Mouse (Mus musculus): Measurements from ENCODE around the gene Cyp26b1. TPM values are rescaled to one million over a fixed set of nuclear protein-coding genes. Genes with fewer than 3 reads are reported as not detected.

The Cyp26b1 gene
- polyA plus RNA-seq (2015; fragmentation: Nextera tagmentation; extraction: Ambion mirVana): 16.0 and 17.2 TPM in 2 replicates

DNA sequence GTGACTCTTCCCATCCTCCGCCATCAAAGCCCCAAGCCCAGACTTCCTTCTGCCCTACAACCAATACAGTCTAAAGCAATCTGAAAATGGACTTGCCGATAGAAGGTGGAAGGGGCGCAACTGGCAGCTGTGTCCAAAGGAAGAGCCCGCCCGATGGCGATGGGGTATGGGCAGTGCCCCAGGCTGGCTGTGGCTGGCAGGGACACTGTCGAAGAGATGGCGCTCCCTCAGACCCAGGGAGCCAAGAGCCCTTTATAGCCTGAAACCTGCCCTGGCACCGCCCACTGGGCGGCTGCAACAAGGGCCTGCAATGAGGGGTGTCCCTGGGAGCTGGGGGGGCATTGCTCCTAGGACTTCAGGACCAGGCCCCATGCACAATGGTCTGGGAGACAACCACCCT, at the start of gene Cyp26b1:
TSS of gene Cyp26b1 (minus strand) at position 216 of the 400 bp plus-strand sequence.
- 78% methylated on average over 10 of the region's 10 CpGs for WGBS
- no peaks in the 10 kb centered on the region for H3K9me3 ChIP-seq
- no peaks in the 10 kb centered on the region for H3K36me3 ChIP-seq
- H3K27ac ChIP-seq: no peak within 1 kb of the TSS
- ATAC-seq (ENCODE audit: insufficient number of reproducible peaks, low FRiP score, low TSS enrichment, low read depth): no peak
- peaks cover 17% of the 10 kb centered on the region for H3K4me1 ChIP-seq
- H3K4me3 ChIP-seq: no peak within 1 kb of the TSS
- no peak within 1 kb of the TSS for H3K4me2 ChIP-seq
- no peak within 1 kb of the TSS for H3K9ac ChIP-seq
- H3K27me3 ChIP-seq: peaks cover 21% of the 10 kb centered on the region

- H3K27me3 ChIP-seq: no peaks in the 10 kb centered on the region
- H3K27ac ChIP-seq: no peak overlapping the region
- no peaks in the 10 kb centered on the region for H3K36me3 ChIP-seq
- no peak for ATAC-seq (ENCODE audit: insufficient number of reproducible peaks, low FRiP score, low TSS enrichment, low read depth)
- no peak overlapping the region for H3K9ac ChIP-seq
- H3K9me3 ChIP-seq: no peaks in the 10 kb centered on the region
- H3K4me1 ChIP-seq: no peaks in the 10 kb centered on the region
- no peak overlapping the region for H3K4me2 ChIP-seq
- no peak overlapping the region for H3K4me3 ChIP-seq
- 55% methylated on average over 4 of the region's 4 CpGs for WGBS
Measured at GRCm38 (mm10) chr6:84641062-84641431, 47.3 kb upstream of the Cyp26b1 start.

- Histone ChIP-seq H3K36me3 (no peaks in the 10 kb centered on the region), H3K27me3 (no peaks in the 10 kb centered on the region), H3K4me2 (no peak overlapping the region), H3K4me1 (no peaks in the 10 kb centered on the region), H3K27ac (no peak overlapping the region), H3K4me3 (no peak overlapping the region), H3K9me3 (no peaks in the 10 kb centered on the region), H3K9ac (no peak overlapping the region)
- ATAC-seq (ENCODE audit: insufficient number of reproducible peaks, low FRiP score, low TSS enrichment, low read depth): no peak
- 48% methylated on average over 9 of the region's 9 CpGs for WGBS
Measured at GRCm38 (mm10) chr6:84640324-84641061, 46.8 kb upstream of the Cyp26b1 start.

DNA sequence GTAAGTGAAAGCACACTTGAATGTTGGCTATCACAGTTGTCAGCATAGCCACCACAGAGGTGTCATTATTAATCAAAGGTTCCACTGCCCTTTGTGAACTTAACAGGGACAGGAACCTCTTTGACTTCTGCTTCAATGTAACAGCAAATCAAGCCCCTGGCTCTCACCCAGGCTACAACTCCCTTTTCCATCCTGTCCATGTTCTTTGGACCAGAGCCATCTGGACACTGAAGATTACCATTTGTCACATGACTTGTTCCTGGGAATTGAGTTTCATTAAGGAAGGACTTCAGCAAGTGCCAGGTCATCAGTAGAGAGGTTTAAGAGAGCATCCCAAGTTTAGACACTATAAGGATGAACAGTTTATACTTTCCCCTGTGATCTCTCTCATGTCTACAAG, 44.5 kb upstream of the Cyp26b1 start:
- Histone ChIP-seq H3K27me3 (no peaks in the 10 kb centered on the region), H3K4me3 (no peak overlapping the region), H3K27ac (no peak overlapping the region), H3K4me2 (no peak overlapping the region), H3K9ac (no peak overlapping the region), H3K9me3 (no peaks in the 10 kb centered on the region), H3K4me1 (no peaks in the 10 kb centered on the region), H3K36me3 (no peaks in the 10 kb centered on the region)
- no peak for ATAC-seq (ENCODE audit: insufficient number of reproducible peaks, low FRiP score, low TSS enrichment, low read depth)

DNA sequence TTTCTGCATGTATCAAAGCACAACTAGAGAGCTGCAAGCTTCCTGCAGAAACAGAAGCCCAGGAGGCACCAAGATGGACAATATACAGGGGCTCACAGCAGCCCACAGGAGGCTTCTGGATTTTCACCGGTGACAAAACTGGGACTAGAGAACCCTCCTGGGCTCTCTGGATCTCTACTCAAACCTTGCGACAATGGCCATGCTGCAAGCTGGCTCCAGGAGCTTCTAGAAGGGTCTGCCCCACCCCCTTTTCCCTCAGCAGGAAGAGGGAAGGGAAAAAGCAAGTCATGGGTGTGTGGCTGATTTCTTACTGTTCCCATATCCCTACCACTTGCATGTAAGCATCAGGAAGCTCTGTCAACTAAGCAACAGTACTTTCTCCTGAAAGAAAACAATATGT, 37.9 kb upstream of the Cyp26b1 start:
- ATAC-seq (ENCODE audit: insufficient number of reproducible peaks, low FRiP score, low TSS enrichment, low read depth): no peak
- WGBS: 92% methylated on average over 2 of the region's 2 CpGs

DNA sequence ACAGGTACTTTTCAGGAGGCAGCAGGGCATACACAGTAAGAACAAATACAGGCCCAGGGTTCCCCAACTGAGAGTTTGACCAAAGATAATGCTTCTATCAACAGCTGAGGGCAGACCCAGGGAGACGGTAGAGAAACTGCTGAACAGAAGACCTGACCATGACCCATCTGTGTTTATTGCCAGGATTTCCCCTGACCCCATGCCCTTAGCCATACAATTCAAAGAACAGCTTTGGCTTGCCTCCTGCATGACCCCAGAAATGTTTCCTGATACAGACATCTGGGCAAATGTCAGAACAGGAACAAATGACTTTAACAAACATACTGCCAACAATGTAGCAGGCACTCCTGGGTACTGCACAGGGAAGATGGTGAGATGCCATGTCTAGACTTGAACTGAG, 36.6 kb upstream of the Cyp26b1 start:
- Histone ChIP-seq H3K4me3 (no peak overlapping the region), H3K9me3 (no peaks in the 10 kb centered on the region), H3K4me2 (no peak overlapping the region), H3K4me1 (no peaks in the 10 kb centered on the region), H3K27ac (no peak overlapping the region), H3K9ac (no peak overlapping the region), H3K27me3 (no peaks in the 10 kb centered on the region), H3K36me3 (no peaks in the 10 kb centered on the region)
- WGBS: 16% methylated on average over 1 of the region's 1 CpGs
- ATAC-seq (ENCODE audit: insufficient number of reproducible peaks, low FRiP score, low TSS enrichment, low read depth): no peak

More for the DNA sequence above, 37.9 kb upstream of the Cyp26b1 start:
- Histone ChIP-seq H3K4me1 (no peaks in the 10 kb centered on the region), H3K4me3 (no peak overlapping the region), H3K9ac (no peak overlapping the region), H3K27me3 (no peaks in the 10 kb centered on the region), H3K4me2 (no peak overlapping the region), H3K9me3 (no peaks in the 10 kb centered on the region), H3K36me3 (no peaks in the 10 kb centered on the region), H3K27ac (no peak overlapping the region)

DNA sequence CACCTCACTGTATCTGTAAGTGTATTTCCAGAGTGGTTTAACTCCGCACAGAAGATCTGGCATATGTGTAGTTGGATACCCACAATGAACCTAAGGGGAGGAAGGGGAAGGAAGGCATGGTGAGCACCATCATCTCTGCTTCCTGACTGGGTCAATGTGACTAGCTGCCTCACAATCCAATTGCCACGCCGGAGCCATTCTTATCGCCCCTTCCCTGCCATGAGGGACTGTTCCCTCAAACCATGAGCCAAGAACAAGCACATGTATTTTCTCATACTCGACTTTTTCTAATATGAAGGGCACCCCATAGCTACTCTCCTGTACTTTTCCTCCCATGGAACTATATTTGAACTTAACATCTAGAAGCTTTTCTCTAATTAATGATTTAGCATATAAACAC, 35.1 kb upstream of the Cyp26b1 start:
- Histone ChIP-seq H3K9ac (no peak overlapping the region), H3K36me3 (no peaks in the 10 kb centered on the region), H3K27me3 (no peaks in the 10 kb centered on the region), H3K4me1 (no peaks in the 10 kb centered on the region), H3K27ac (no peak overlapping the region), H3K4me2 (no peak overlapping the region), H3K9me3 (no peaks in the 10 kb centered on the region), H3K4me3 (no peak overlapping the region)
- ATAC-seq (ENCODE audit: insufficient number of reproducible peaks, low FRiP score, low TSS enrichment, low read depth): no peak
- WGBS: 88% methylated on average over 5 of the region's 5 CpGs

- WGBS: 84% methylated on average over 2 of the region's 2 CpGs
- no peak for ATAC-seq (ENCODE audit: insufficient number of reproducible peaks, low FRiP score, low TSS enrichment, low read depth)
- Histone ChIP-seq H3K27ac (no peak overlapping the region), H3K4me3 (no peak overlapping the region), H3K36me3 (0 out of 2 replicates have a peak, but pooled peaks cover 5% of the 10 kb centered on the region), H3K4me2 (no peak overlapping the region), H3K4me1 (no peaks in the 10 kb centered on the region), H3K9ac (no peak overlapping the region), H3K9me3 (no peaks in the 10 kb centered on the region), H3K27me3 (no peaks in the 10 kb centered on the region)
Measured at GRCm38 (mm10) chr6:84626398-84626797, 32.7 kb upstream of the Cyp26b1 start.

DNA sequence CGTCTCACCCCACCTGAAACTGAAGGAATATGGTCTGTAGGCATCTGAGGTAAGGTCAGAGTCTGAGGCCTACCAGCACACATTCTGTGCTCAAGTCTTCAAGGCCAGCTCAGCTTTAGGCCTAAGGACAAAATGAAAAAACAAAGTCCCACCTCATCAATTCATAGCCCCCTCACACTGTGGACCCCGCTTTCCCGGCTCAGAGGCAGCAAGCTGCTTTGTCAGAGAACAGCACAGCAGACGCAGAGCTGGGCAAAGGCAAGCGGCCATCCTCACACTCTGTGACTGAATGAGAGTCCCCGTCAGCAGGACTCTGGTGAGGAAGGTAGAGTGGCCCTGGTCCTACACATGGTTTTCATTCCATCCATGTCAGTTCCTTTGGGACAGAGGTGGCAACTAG, 25.5 kb upstream of the Cyp26b1 start:
- Histone ChIP-seq H3K4me3 (no peak overlapping the region), H3K9me3 (no peaks in the 10 kb centered on the region), H3K27ac (no peak overlapping the region), H3K9ac (no peak overlapping the region), H3K4me2 (no peak overlapping the region), H3K36me3 (peaks cover 35% of the 10 kb centered on the region), H3K27me3 (no peaks in the 10 kb centered on the region), H3K4me1 (no peaks in the 10 kb centered on the region)
- ATAC-seq (ENCODE audit: insufficient number of reproducible peaks, low FRiP score, low TSS enrichment, low read depth): no peak
- 85% methylated on average over 6 of the region's 6 CpGs for WGBS

GRCm38 (mm10) chr6:84617051-84617450, 23.3 kb upstream of the Cyp26b1 start:
- no peak for ATAC-seq (ENCODE audit: insufficient number of reproducible peaks, low FRiP score, low TSS enrichment, low read depth)
- 93% methylated on average over 1 of the region's 1 CpGs for WGBS
- Histone ChIP-seq H3K9ac (no peak overlapping the region), H3K4me3 (no peak overlapping the region), H3K9me3 (no peaks in the 10 kb centered on the region), H3K27me3 (no peaks in the 10 kb centered on the region), H3K4me2 (no peak overlapping the region), H3K4me1 (no peaks in the 10 kb centered on the region), H3K36me3 (peaks cover 31% of the 10 kb centered on the region), H3K27ac (no peak overlapping the region)

DNA sequence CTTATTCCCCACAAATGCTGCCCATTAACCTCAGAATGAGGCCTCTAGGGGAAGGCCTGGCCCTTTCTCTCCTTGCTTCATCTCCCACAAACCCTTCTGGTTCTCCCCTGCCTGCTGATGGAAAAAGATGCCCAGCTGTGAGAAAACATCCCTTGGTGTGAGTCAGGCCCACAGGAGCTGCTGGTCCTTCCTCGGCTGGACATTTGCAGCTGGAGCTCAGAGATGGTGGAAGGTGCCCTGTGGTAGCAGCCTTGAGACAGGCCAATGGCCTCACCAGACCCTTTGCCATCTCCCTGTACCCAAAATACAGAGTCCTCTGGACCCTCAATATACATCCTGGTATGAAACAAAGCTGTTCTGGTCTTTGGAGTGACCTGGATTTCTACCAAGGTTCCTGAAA, 22.9 kb upstream of the Cyp26b1 start:
- Histone ChIP-seq H3K4me2 (no peak overlapping the region), H3K27ac (no peak overlapping the region)

DNA sequence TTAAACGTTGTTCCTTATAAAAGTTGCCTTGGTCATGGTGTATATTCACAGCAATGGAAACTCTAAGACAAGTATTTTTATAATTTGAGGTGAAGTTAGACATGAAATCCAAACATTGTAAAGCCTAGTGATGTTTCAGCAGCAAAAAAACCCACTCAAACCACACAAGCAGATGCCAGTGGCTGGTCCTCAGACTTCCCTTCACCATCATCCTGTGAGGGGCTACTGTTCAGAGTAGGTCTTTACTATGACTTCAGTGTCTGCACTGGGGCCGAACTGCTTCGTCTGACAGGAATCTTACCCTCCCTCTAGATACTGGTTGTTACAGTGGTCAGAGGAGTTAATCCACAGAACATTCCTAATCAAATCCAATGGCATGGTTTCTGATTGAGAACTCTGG, 19.9 kb upstream of the Cyp26b1 start:
- 80% methylated on average over 3 of the region's 3 CpGs for WGBS
- Histone ChIP-seq H3K4me2 (no peak overlapping the region), H3K9ac (no peak overlapping the region), H3K4me3 (no peak overlapping the region), H3K27me3 (no peaks in the 10 kb centered on the region), H3K4me1 (no peaks in the 10 kb centered on the region), H3K36me3 (peaks cover 11% of the 10 kb centered on the region; the same call in 1 of the 2 replicates), H3K27ac (no peak overlapping the region), H3K9me3 (no peaks in the 10 kb centered on the region)
- no peak for ATAC-seq (ENCODE audit: insufficient number of reproducible peaks, low FRiP score, low TSS enrichment, low read depth)

More for the DNA sequence above, 22.9 kb upstream of the Cyp26b1 start:
- H3K9me3 ChIP-seq: no peaks in the 10 kb centered on the region
- H3K4me1 ChIP-seq: no peaks in the 10 kb centered on the region
- WGBS: 63% methylated on average over 1 of the region's 1 CpGs
- H3K4me3 ChIP-seq: no peak overlapping the region
- H3K27me3 ChIP-seq: no peaks in the 10 kb centered on the region
- H3K36me3 ChIP-seq: peaks cover 31% of the 10 kb centered on the region
- H3K9ac ChIP-seq: no peak overlapping the region
- ATAC-seq (ENCODE audit: insufficient number of reproducible peaks, low FRiP score, low TSS enrichment, low read depth): no peak
